Mouse (Mus musculus): ENCODE results near the gene Negr1.

The Negr1 gene

GRCm38 (mm10) chr3:156903925-156904576 is 342.5 kb downstream of the Negr1 start:
- DNase-seq (ENCODE audit: low read depth, low spot score) = no peak

GRCm38 (mm10) chr3:156912816-156913215 is 351.2 kb downstream of the Negr1 start:
- no peak for DNase-seq (ENCODE audit: low read depth, low spot score)

GRCm38 (mm10) chr3:156921369-156921768 is 359.8 kb downstream of the Negr1 start:
- no peak for DNase-seq (ENCODE audit: low read depth, low spot score)

- DNase-seq (ENCODE audit: low read depth, low spot score) = no peak
Observed at GRCm38 (mm10) chr3:156923159-156923558, 361.6 kb downstream of the Negr1 start.

GRCm38 (mm10) chr3:156925102-156925501 is 363.5 kb downstream of the Negr1 start:
- DNase-seq (ENCODE audit: low read depth, low spot score) = no peak

- no peak for DNase-seq (ENCODE audit: low read depth, low spot score)
Observed at GRCm38 (mm10) chr3:156928396-156929061, 366.9 kb downstream of the Negr1 start.

GRCm38 (mm10) chr3:156929062-156929397 is 367.4 kb downstream of the Negr1 start:
- DNase-seq (ENCODE audit: low read depth, low spot score) = no peak

- DNase-seq (ENCODE audit: low read depth, low spot score) = no peak
Observed at GRCm38 (mm10) chr3:156929677-156930440, 368.3 kb downstream of the Negr1 start.

- no peak for DNase-seq (ENCODE audit: low read depth, low spot score)
Observed at GRCm38 (mm10) chr3:156931011-156931410, 369.4 kb downstream of the Negr1 start.

GRCm38 (mm10) chr3:156931540-156931939 is 369.9 kb downstream of the Negr1 start:
- DNase-seq (ENCODE audit: low read depth, low spot score) = no peak

GRCm38 (mm10) chr3:156934778-156935290 is 373.2 kb downstream of the Negr1 start:
- DNase-seq (ENCODE audit: low read depth, low spot score) = no peak

GRCm38 (mm10) chr3:156947404-156947803 is 385.8 kb downstream of the Negr1 start:
- no peak for DNase-seq (ENCODE audit: low read depth, low spot score)

- no peak for DNase-seq (ENCODE audit: low read depth, low spot score)
Observed at GRCm38 (mm10) chr3:156952970-156953369, 391.4 kb downstream of the Negr1 start.

- no peak for DNase-seq (ENCODE audit: low read depth, low spot score)
Observed at GRCm38 (mm10) chr3:156955094-156955493, 393.5 kb downstream of the Negr1 start.

GRCm38 (mm10) chr3:156958640-156959039 is 397.0 kb downstream of the Negr1 start:
- no peak for DNase-seq (ENCODE audit: low read depth, low spot score)

GRCm38 (mm10) chr3:156968764-156969163 is 407.2 kb downstream of the Negr1 start:
- no peak for DNase-seq (ENCODE audit: low read depth, low spot score)

GRCm38 (mm10) chr3:156971104-156971503 is 409.5 kb downstream of the Negr1 start:
- DNase-seq (ENCODE audit: low read depth, low spot score) = no peak

- no peak for DNase-seq (ENCODE audit: low read depth, low spot score)
Observed at GRCm38 (mm10) chr3:156976816-156977215, 415.2 kb downstream of the Negr1 start.

GRCm38 (mm10) chr3:156980042-156980716 is 418.6 kb downstream of the Negr1 start:
- no peak for DNase-seq (ENCODE audit: low read depth, low spot score)

- no peak for DNase-seq (ENCODE audit: low read depth, low spot score)
Observed at GRCm38 (mm10) chr3:156982102-156982501, 420.5 kb downstream of the Negr1 start.

GRCm38 (mm10) chr3:156987113-156987512 is 425.5 kb downstream of the Negr1 start:
- no peak for DNase-seq (ENCODE audit: low read depth, low spot score)

GRCm38 (mm10) chr3:156992171-156992570 is 430.6 kb downstream of the Negr1 start:
- DNase-seq (ENCODE audit: low read depth, low spot score) = no peak

Measured in ES-CJ7 (cell line).